Mouse (Mus musculus): ENCODE results near the gene Fry. TPM values are rescaled to one million over a fixed set of nuclear protein-coding genes. Genes with fewer than 3 reads are reported as not detected.
A peak's percentile ranks its signal among the peaks of the same experiment; 100 is the strongest.

Fry gene
- polyA plus RNA-seq, 1 experiment from 2014 or later = 18.2 TPM

- WGBS = 77% methylated on average over 7 of the region's 7 CpGs
- H3K36me3 ChIP-seq (replicated peaks) = peaks cover 17% of the 10 kb centered on the region
- H3K4me2 ChIP-seq = no peak overlapping the region
- no peak overlapping the region for H3K9ac ChIP-seq
- H3K4me3 ChIP-seq (replicated peaks) = no peak overlapping the region
- peaks cover 6% of the 10 kb centered on the region for H3K9me3 ChIP-seq
- no peaks in the 10 kb centered on the region for H3K27me3 ChIP-seq
- no peaks in the 10 kb centered on the region for H3K4me1 ChIP-seq
- ATAC-seq (ENCODE audit: low FRiP score) = no peak
- no peak overlapping the region for H3K27ac ChIP-seq
These were observed 272.0 kb downstream of the Fry start for GRCm38 (mm10) chr5:150390422-150390821.

GRCm38 (mm10) chr5:150394645-150395044, 276.2 kb downstream of the Fry start:
- H3K9me3 ChIP-seq = peaks cover 6% of the 10 kb centered on the region
- H3K27me3 ChIP-seq = no peaks in the 10 kb centered on the region
- no peak for ATAC-seq (ENCODE audit: low FRiP score)
- no peak overlapping the region for H3K27ac ChIP-seq
- peaks cover 17% of the 10 kb centered on the region for H3K36me3 ChIP-seq (replicated peaks)
- no peak overlapping the region for H3K4me2 ChIP-seq
- H3K4me1 ChIP-seq = no peaks in the 10 kb centered on the region
- no peak overlapping the region for H3K4me3 ChIP-seq (replicated peaks)
- WGBS = 97% methylated on average over 6 of the region's 6 CpGs
- no peak overlapping the region for H3K9ac ChIP-seq

GRCm38 (mm10) chr5:150402832-150403447, 284.5 kb downstream of the Fry start:
- Histone ChIP-seq H3K36me3 (replicated peaks) (peaks cover 8% of the 10 kb centered on the region; the same call in 1 of the 2 replicates), H3K9me3 (no peaks in the 10 kb centered on the region), H3K27ac (no peak overlapping the region), H3K4me1 (no peaks in the 10 kb centered on the region), H3K4me2 (0 out of 2 replicates have a peak overlapping the region, but pooled peaks have one; percentile 19), H3K9ac (no peak overlapping the region), H3K4me3 (replicated peaks) (no peak overlapping the region), H3K27me3 (no peaks in the 10 kb centered on the region)
- 0 out of 2 replicates have a peak, but pooled peaks have one; percentile 44 for ATAC-seq (ENCODE audit: low FRiP score)
- 23% methylated on average over 13 of the region's 13 CpGs for WGBS

GRCm38 (mm10) chr5:150404867-150405266, 286.4 kb downstream of the Fry start:
- Histone ChIP-seq H3K9ac (no peak overlapping the region), H3K4me3 (replicated peaks) (no peak overlapping the region), H3K4me2 (no peak overlapping the region), H3K4me1 (no peaks in the 10 kb centered on the region), H3K27me3 (no peaks in the 10 kb centered on the region), H3K9me3 (no peaks in the 10 kb centered on the region), H3K27ac (no peak overlapping the region), H3K36me3 (replicated peaks) (peaks cover 8% of the 10 kb centered on the region; the same call in 1 of the 2 replicates)
- 80% methylated on average over 8 of the region's 8 CpGs for WGBS
- no peak for ATAC-seq (ENCODE audit: low FRiP score)

GRCm38 (mm10) chr5:150408979-150409378, 290.5 kb downstream of the Fry start:
- no peak overlapping the region for H3K27ac ChIP-seq
- H3K4me2 ChIP-seq = no peak overlapping the region
- H3K36me3 ChIP-seq (replicated peaks) = no peaks in the 10 kb centered on the region
- no peak overlapping the region for H3K9ac ChIP-seq
- 86% methylated on average over 8 of the region's 8 CpGs for WGBS
- no peaks in the 10 kb centered on the region for H3K27me3 ChIP-seq
- H3K9me3 ChIP-seq = no peaks in the 10 kb centered on the region
- ATAC-seq (ENCODE audit: low FRiP score) = no peak
- H3K4me1 ChIP-seq = no peaks in the 10 kb centered on the region
- H3K4me3 ChIP-seq (replicated peaks) = no peak overlapping the region

GRCm38 (mm10) chr5:150409451-150410045, 291.1 kb downstream of the Fry start:
- WGBS = 65% methylated on average over 15 of the region's 15 CpGs

GRCm38 (mm10) chr5:150412750-150413450, 294.5 kb downstream of the Fry start:
- no peaks in the 10 kb centered on the region for H3K27me3 ChIP-seq
- 84% methylated on average over 12 of the region's 12 CpGs for WGBS
- no peak for ATAC-seq (ENCODE audit: low FRiP score)

More at GRCm38 (mm10) chr5:150409451-150410045, 291.1 kb downstream of the Fry start:
- peaks cover 2% of the 10 kb centered on the region for H3K36me3 ChIP-seq (replicated peaks)
- no peak overlapping the region for H3K4me2 ChIP-seq
- H3K27me3 ChIP-seq = no peaks in the 10 kb centered on the region
- no peak overlapping the region for H3K9ac ChIP-seq
- H3K27ac ChIP-seq = no peak overlapping the region
- no peak overlapping the region for H3K4me3 ChIP-seq (replicated peaks)
- H3K4me1 ChIP-seq = no peaks in the 10 kb centered on the region
- no peak for ATAC-seq (ENCODE audit: low FRiP score)
- 0 out of 2 replicates have a peak, but pooled peaks cover under 1% of the 10 kb centered on the region for H3K9me3 ChIP-seq

GRCm38 (mm10) chr5:150414823-150415222, 296.4 kb downstream of the Fry start:
- Histone ChIP-seq H3K4me2 (no peak overlapping the region), H3K27me3 (no peaks in the 10 kb centered on the region), H3K4me1 (no peaks in the 10 kb centered on the region), H3K9ac (no peak overlapping the region), H3K27ac (no peak overlapping the region), H3K4me3 (replicated peaks) (no peak overlapping the region), H3K9me3 (0 out of 2 replicates have a peak, but pooled peaks cover 11% of the 10 kb centered on the region), H3K36me3 (replicated peaks) (peaks cover 15% of the 10 kb centered on the region)
- no peak for ATAC-seq (ENCODE audit: low FRiP score)

More at GRCm38 (mm10) chr5:150412750-150413450, 294.5 kb downstream of the Fry start:
- H3K4me1 ChIP-seq = no peaks in the 10 kb centered on the region
- H3K27ac ChIP-seq = no peak overlapping the region
- no peak overlapping the region for H3K4me3 ChIP-seq (replicated peaks)
- peaks cover 15% of the 10 kb centered on the region for H3K36me3 ChIP-seq (replicated peaks)
- 0 out of 2 replicates have a peak, but pooled peaks cover 11% of the 10 kb centered on the region for H3K9me3 ChIP-seq
- no peak overlapping the region for H3K9ac ChIP-seq
- no peak overlapping the region for H3K4me2 ChIP-seq

GRCm38 (mm10) chr5:150417223-150417622, 298.8 kb downstream of the Fry start:
- Histone ChIP-seq H3K4me3 (replicated peaks) (no peak overlapping the region), H3K4me2 (no peak overlapping the region), H3K9me3 (0 out of 2 replicates have a peak, but pooled peaks cover 11% of the 10 kb centered on the region), H3K4me1 (no peaks in the 10 kb centered on the region), H3K27me3 (no peaks in the 10 kb centered on the region), H3K36me3 (replicated peaks) (peaks cover 15% of the 10 kb centered on the region), H3K9ac (no peak overlapping the region), H3K27ac (no peak overlapping the region)
- ATAC-seq (ENCODE audit: low FRiP score) = no peak
- 99% methylated on average over 2 of the region's 2 CpGs for WGBS

- H3K9me3 ChIP-seq = 0 out of 2 replicates have a peak, but pooled peaks cover 11% of the 10 kb centered on the region
- no peaks in the 10 kb centered on the region for H3K27me3 ChIP-seq
- H3K27ac ChIP-seq = no peak overlapping the region
- ATAC-seq (ENCODE audit: low FRiP score) = no peak
- peaks cover 15% of the 10 kb centered on the region for H3K36me3 ChIP-seq (replicated peaks)
- no peaks in the 10 kb centered on the region for H3K4me1 ChIP-seq
- H3K4me3 ChIP-seq (replicated peaks) = no peak overlapping the region
- no peak overlapping the region for H3K4me2 ChIP-seq
- 73% methylated on average over 6 of the region's 6 CpGs for WGBS
- H3K9ac ChIP-seq = no peak overlapping the region
These were observed 299.6 kb downstream of the Fry start for GRCm38 (mm10) chr5:150418035-150418434.

GRCm38 (mm10) chr5:150425038-150425437, 306.6 kb downstream of the Fry start:
- Histone ChIP-seq H3K4me3 (replicated peaks) (no peak overlapping the region), H3K9me3 (no peaks in the 10 kb centered on the region), H3K9ac (no peak overlapping the region), H3K27me3 (no peaks in the 10 kb centered on the region), H3K27ac (no peak overlapping the region), H3K4me1 (no peaks in the 10 kb centered on the region), H3K36me3 (replicated peaks) (peaks cover 6% of the 10 kb centered on the region; the same call in 1 of the 2 replicates), H3K4me2 (no peak overlapping the region)
- no peak for ATAC-seq (ENCODE audit: low FRiP score)
- WGBS = 82% methylated on average over 5 of the region's 5 CpGs

- no peak overlapping the region for H3K4me2 ChIP-seq
- no peaks in the 10 kb centered on the region for H3K27me3 ChIP-seq
- ATAC-seq (ENCODE audit: low FRiP score) = no peak
- peaks cover 7% of the 10 kb centered on the region; the same call in 1 of the 2 replicates for H3K36me3 ChIP-seq (replicated peaks)
- 97% methylated on average over 3 of the region's 3 CpGs for WGBS
- H3K4me3 ChIP-seq (replicated peaks) = no peak overlapping the region
- H3K4me1 ChIP-seq = no peaks in the 10 kb centered on the region
- H3K27ac ChIP-seq = no peak overlapping the region
- H3K9me3 ChIP-seq = no peaks in the 10 kb centered on the region
- no peak overlapping the region for H3K9ac ChIP-seq
These were observed 308.1 kb downstream of the Fry start for GRCm38 (mm10) chr5:150426595-150426994.
